In genomic region chr11:30800091-30800490, GRCm38 (mm10) we compare ENCODE assay signal across 3 mouse cellular contexts.
"Had no signal": no experiment of that assay in that cellular context is flagged by ENCODE, and none has a peak within 500 bp of the region (broad histone marks: within the 10 kb centered on the region; RNA-seq: fewer than 3 reads in every experiment).

No protein-coding gene starts in this region.

- DNase-seq: gastrocnemius, postnatal 25 days; layer of hippocampus, adult 9-11 months; layer of hippocampus, postnatal 36 days had no signal
